Mouse (Mus musculus) CD4-positive, CD25-positive, alpha-beta regulatory T cell (primary cell): ENCODE data around the gene Rpl34. TPM values are rescaled to one million over a fixed set of nuclear protein-coding genes. Genes with fewer than 3 reads are reported as not detected.

Experiments
- polyA plus RNA-seq: library from polyadenylated mRNA; unstranded; fragments of 100-300 nt; shearing (Covaris generic); gene quantifications from one replicate; pipeline ENCODE4 v1.2.1, GENCODE M21; 2017

Rpl34 gene
- 785 TPM for polyA plus RNA-seq

DNA sequence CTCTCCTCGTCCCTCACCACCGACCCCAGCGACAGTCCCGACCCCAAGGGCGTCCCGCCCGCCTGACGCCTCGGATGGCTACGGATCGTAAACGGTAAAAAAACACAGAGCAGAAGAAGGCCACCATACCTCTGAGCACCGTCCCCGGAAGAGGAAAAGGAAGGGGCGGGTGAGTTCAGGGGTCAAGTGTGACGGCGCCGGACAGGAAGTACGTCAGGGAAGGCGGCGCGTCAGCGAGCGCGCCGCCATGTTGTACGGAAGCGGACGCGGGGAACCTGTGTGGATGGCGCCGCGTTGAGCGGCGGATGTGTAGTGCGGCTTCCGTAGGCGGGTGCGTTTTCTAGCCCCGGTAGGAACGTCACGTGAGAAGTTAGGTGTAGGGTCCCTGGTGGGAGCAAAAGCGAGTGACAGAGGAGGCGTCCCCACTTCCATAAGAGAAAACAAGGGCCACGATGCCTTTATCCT, at the start of gene Rpl34:
Gene Rpl34 (minus strand): TSS at position 210 of the 465 bp plus-strand sequence.

DNA sequence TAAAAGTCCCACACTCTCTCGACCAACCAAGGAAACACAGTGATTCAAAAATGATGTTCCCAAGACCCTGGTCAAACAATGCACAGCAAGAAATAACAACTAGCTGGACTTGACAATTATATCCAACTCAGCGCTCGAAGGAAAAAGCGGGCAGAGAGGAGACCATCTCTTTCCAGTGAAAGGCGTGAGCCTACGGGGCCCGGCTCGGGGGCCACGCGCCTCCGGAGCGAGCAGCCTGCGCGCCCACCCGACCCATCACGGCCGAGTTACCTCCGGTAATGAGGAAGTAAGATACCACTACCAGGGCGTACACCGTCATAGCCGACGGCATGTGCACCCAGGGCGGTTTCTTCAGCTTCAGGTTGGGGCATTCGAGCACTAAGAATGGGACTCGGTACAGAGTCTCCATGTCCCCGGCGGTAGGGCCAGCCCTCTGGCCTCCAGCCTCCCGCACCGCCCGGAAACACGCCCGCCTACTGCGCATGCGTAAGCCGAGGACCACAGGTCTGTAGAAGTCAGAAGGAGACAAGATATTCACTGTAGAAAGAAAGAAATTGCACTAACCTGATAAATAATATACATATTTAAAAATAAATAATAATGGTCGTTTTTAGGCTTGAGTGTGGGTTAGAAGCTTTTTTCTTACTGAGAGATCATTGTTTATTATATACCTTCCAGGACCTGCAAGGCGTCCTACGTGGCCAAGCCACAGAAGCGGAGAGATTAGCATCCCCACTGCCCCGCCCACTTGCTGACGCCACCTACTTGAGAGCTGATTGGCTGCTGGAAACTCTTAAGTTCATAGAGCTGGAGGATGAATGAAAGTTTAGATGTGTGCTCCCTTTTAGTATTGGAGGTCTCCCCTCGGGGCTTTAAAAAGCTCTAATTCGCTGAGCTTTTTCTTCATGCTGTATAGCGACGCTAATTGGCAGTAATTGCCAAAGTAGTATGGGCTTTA, 21.0 kb downstream of the Rpl34 start, which contains the start of gene Ostc:
Gene Ostc (minus strand): TSS at position 478 of the 958 bp plus-strand sequence.

Other genes with a start within 250 kb of the Rpl34 start
- 0.12 TPM for gene Etnppl, start 113.0 kb downstream of the Rpl34 start, polyA plus RNA-seq
- gene Ostc, start 21.0 kb downstream of the Rpl34 start, polyA plus RNA-seq = 211 TPM